Mouse (Mus musculus): ENCODE data around the gene Txlnb. TPM values are rescaled to one million over a fixed set of nuclear protein-coding genes. Genes with fewer than 3 reads are reported as not detected.

Txlnb gene
- polyA plus RNA-seq (2012; rRNA removed; ENCODE audit: low replicate concordance) = 0.20 and 0.76 TPM in 2 replicates

GRCm38 (mm10) chr10:17795767-17796631, at the start of gene Txlnb:
TSS of gene Txlnb (plus strand) at chr10:17796226.

Other genes with a start within 250 kb of the Txlnb start
- gene Cited2, start 73.0 kb upstream of the Txlnb start, polyA plus RNA-seq (2012; rRNA removed; ENCODE audit: low replicate concordance) = 21.8 and 28.8 TPM in 2 replicates
- gene Heca, start 151.8 kb downstream of the Txlnb start, polyA plus RNA-seq (2012; rRNA removed; ENCODE audit: low replicate concordance) = 11.2 and 26.3 TPM in 2 replicates
- gene Abracl, start 227.1 kb downstream of the Txlnb start, polyA plus RNA-seq (2012; rRNA removed; ENCODE audit: low replicate concordance) = 8.2 and 15.7 TPM in 2 replicates